Mouse (Mus musculus) heart, embryonic 12.5 days (tissue): Measurements from ENCODE around the gene Zc3h8. TPM values are rescaled to one million over a fixed set of nuclear protein-coding genes. Genes with fewer than 3 reads are reported as not detected.

ENCODE experiments used
- ATAC-seq: fragments of 200-750 bp; cut with Nextera tagmentation; 2 replicates; pipeline ENCODE4 v1.8.0; 2017; ENCODE audit warnings: moderate TSS enrichment, moderate library complexity; ENCODE audit not compliant: insufficient number of reproducible peaks, low FRiP score
- H3K27ac ChIP-seq: fragments of 300-500 bp; sonication (generic); 2 replicates; pipeline ENCODE4 v1.5.1; 2016; ENCODE audit warnings: mild to moderate bottlenecking, moderate library complexity; ENCODE audit not compliant: poor library complexity, severe bottlenecking
- H3K27me3 ChIP-seq: fragments of 300-500 bp; sonication (generic); replicated peaks from 2 replicates; pipeline ENCODE4 v1.6.1; 2016; ENCODE audit warnings: mild to moderate bottlenecking, moderate library complexity
- H3K36me3 ChIP-seq: fragments of 300-500 bp; sonication (generic); 2 replicates; pipeline ENCODE4 v1.6.1; 2016; ENCODE audit warnings: mild to moderate bottlenecking, moderate library complexity
- H3K4me1 ChIP-seq: fragments of 300-500 bp; sonication (generic); replicated peaks from 2 replicates; pipeline ENCODE4 v1.6.1; 2016; ENCODE audit warnings: mild to moderate bottlenecking
- H3K4me2 ChIP-seq: fragments of 300-500 bp; sonication (generic); 2 replicates; pipeline ENCODE4 v1.6.1; 2016; ENCODE audit warnings: mild to moderate bottlenecking, moderate library complexity
- H3K4me3 ChIP-seq: fragments of 300-500 bp; sonication (generic); 2 replicates; pipeline ENCODE4 v1.5.1; 2016; ENCODE audit warnings: mild to moderate bottlenecking
- H3K9ac ChIP-seq: fragments of 300-500 bp; sonication (generic); 2 replicates; pipeline ENCODE4 v1.6.1; 2016; ENCODE audit warnings: mild to moderate bottlenecking, moderate library complexity
- H3K9me3 ChIP-seq: fragments of 300-500 bp; sonication (generic); replicated peaks from 2 replicates; pipeline ENCODE4 v1.6.1; 2016; ENCODE audit warnings: mild to moderate bottlenecking, moderate library complexity
- WGBS: fragments of 180-500 bp; shearing (Covaris S2); methylation state at CpG from one replicate; pipeline ENCODE4 v1.1.7; 2016; 5-methylcytosine and 5-hydroxymethylcytosine counted together
- polyA plus RNA-seq: library from polyadenylated mRNA; unstranded; fragments of >200 nt; fragmentation: Nextera tagmentation; extraction: Ambion mirVana; gene quantifications from 2 replicates; pipeline ENCODE4 v1.2.1, GENCODE M21; 2016

Gene Zc3h8
- 7.2 and 7.5 TPM in 2 replicates for polyA plus RNA-seq

DNA sequence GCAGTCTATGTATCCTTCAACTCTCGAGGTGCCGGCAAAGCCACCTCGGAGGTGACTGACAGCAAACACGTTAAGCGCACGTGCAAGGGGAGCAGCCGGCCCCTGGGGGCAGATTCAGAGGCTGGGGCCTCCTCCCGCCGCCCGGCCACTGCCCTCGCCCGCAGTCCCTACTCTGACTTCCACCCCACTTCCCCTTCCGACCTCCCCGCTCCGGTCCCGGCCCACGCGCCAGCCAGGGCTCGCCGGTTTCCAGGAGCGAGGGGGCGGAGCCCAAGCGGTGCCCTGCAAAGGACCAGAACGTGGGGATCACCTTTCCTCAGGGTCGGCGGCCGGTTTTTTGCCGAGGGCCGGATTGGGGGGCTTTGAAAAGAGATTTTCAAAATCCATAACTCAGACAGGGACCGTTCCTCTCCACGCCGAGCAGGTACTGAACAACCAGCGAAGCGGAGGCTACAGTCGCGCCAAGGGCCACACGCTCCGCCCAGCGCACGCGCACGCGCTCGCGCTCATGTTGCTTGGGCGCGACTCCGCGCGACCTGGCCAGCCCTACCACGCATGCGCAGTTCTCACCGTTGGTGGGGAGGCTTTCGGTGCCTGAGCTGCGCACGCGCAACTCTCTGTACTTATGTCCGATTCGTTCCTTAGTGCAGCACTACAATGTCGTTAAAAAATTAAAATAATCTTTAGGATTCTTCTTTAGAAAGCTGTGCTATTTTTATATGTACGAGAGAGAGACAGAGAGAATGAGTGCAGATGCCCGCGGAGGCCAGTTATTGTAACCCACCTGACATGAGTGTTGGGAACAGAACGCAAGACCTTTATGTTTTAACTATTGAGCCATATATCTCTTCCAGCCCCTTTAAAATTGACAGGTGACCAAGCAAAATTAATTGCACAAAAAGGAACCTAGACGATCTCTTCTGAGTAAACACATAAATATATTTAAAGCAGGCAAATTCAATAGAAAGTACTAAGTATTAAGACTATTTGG is at the start of gene Zc3h8:
TSS of gene Zc3h8 (minus strand) at position 540 of the 991 bp plus-strand sequence.
- Histone ChIP-seq H3K4me2 (peak within 1 kb of the TSS; percentile 75), H3K4me3 (peak within 1 kb of the TSS; percentile 68), H3K36me3 (peaks cover 8% of the 10 kb centered on the region; the same call in 1 of the 2 replicates), H3K27ac (peak within 1 kb of the TSS; percentile 90), H3K27me3 (peaks cover 14% of the 10 kb centered on the region; the same call in 1 of the 2 replicates), H3K9ac (peak within 1 kb of the TSS; percentile 81), H3K4me1 (peaks cover 4% of the 10 kb centered on the region), H3K9me3 (no peaks in the 10 kb centered on the region)
- WGBS: 2% methylated on average over 65 of the region's 65 CpGs
- ATAC-seq: peak; percentile 97

- no peak overlapping the region for H3K27ac ChIP-seq
- H3K27me3 ChIP-seq: no peaks in the 10 kb centered on the region
- no peak overlapping the region for H3K9ac ChIP-seq
- H3K36me3 ChIP-seq: no peaks in the 10 kb centered on the region
- peaks cover 6% of the 10 kb centered on the region; the same call in 1 of the 2 replicates for H3K4me1 ChIP-seq
- no peak for ATAC-seq
- H3K4me3 ChIP-seq: no peak overlapping the region
- H3K9me3 ChIP-seq: no peaks in the 10 kb centered on the region; the same call in 1 of the 2 replicates
- 83% methylated on average over 3 of the region's 3 CpGs for WGBS
- no peak overlapping the region for H3K4me2 ChIP-seq
Observed at GRCm38 (mm10) chr2:128984746-128985145, 40.9 kb upstream of the Zc3h8 start.

DNA sequence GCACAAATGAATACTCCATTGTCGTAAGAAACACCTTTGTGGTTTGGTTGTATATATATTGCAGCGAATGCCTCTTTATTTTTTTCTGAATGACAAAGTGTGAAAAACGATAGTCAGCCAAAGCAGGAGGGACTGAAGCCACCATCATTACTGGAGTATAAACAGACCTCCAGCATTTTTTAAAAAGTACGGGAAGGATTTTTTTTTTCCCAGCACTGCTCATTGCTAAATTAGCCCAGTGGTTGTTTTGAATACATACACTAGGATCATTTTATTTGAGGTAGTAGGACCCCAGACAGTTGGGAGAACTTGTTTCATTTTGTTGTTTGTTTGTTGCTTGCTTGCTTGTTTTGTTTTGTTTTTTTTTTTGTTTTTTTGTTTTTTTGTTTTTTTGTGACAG is 31.7 kb upstream of the Zc3h8 start:
- no peaks in the 10 kb centered on the region for H3K36me3 ChIP-seq
- ATAC-seq: no peak
- no peak overlapping the region for H3K9ac ChIP-seq
- H3K4me3 ChIP-seq: no peak overlapping the region
- H3K4me2 ChIP-seq: no peak overlapping the region
- no peak overlapping the region for H3K27ac ChIP-seq
- H3K27me3 ChIP-seq: no peaks in the 10 kb centered on the region
- H3K9me3 ChIP-seq: no peaks in the 10 kb centered on the region
- 72% methylated on average over 4 of the region's 4 CpGs for WGBS
- 0 out of 2 replicates have a peak, but pooled peaks cover 3% of the 10 kb centered on the region for H3K4me1 ChIP-seq

DNA sequence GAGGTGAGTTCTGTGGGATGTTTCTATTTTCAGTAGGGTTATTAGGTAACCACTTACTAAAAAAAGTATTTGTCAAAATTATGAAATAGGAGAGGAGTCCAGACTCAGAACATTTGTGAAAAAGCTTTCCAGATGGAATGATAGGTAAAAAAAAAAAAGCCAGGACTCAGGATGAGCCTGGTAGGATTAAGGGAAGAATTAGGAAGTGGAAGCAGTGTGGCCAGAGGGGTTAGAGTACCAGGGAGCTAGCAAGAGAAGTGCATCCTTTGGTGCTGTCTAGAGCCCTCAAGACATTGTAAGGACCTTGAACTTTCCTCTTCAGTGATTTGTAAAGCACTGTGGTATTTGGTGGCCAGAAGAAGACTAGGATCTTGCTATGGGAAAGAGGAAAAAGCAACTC is 28.4 kb upstream of the Zc3h8 start:
- Histone ChIP-seq H3K9ac (no peak overlapping the region), H3K4me2 (no peak overlapping the region), H3K36me3 (no peaks in the 10 kb centered on the region), H3K9me3 (no peaks in the 10 kb centered on the region), H3K4me3 (no peak overlapping the region), H3K27me3 (no peaks in the 10 kb centered on the region), H3K4me1 (0 out of 2 replicates have a peak, but pooled peaks cover 3% of the 10 kb centered on the region), H3K27ac (no peak overlapping the region)
- no peak for ATAC-seq

DNA sequence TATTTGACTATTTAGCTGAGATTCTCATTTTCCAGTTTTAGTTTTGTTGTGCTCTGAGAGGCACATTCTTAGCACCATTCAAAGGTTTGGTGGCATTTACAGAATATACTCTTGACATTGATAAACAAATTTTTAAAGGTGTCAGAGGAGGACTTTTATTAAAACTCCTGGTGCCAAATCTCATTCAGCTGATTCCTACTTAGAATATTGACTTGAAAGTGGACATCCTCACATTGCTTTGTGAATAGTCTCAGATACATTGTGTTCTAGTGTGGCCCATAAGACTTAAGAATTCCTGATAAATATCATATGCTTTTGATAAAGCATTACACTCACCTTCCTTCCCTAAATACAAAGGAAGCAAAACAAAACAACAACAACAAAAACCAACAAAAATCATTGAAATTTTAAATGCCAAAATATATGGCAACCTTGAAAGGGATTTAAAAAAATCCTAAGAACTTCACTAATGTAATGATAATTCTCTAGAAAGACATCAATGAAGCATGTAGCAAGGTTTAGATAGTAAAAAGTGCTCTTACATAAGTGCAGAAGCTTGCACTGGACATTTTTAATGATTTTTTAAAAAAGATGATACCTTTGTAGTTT is 24.7 kb upstream of the Zc3h8 start:
- Histone ChIP-seq H3K9me3 (no peaks in the 10 kb centered on the region), H3K27me3 (no peaks in the 10 kb centered on the region), H3K4me3 (peak overlapping the region; percentile 65; the same call in 1 of the 2 replicates), H3K27ac (peak overlapping the region; percentile 100; the same call in 1 of the 2 replicates), H3K36me3 (no peaks in the 10 kb centered on the region), H3K4me1 (0 out of 2 replicates have a peak, but pooled peaks cover 10% of the 10 kb centered on the region), H3K9ac (no peak overlapping the region), H3K4me2 (peak overlapping the region; percentile 59)
- no peak for ATAC-seq

- Histone ChIP-seq H3K4me2 (peak within 1 kb of the TSS; percentile 59), H3K9ac (peak within 1 kb of the TSS; percentile 94), H3K36me3 (no peaks in the 10 kb centered on the region), H3K9me3 (no peaks in the 10 kb centered on the region), H3K27ac (peak within 1 kb of the TSS; percentile 100), H3K4me1 (0 out of 2 replicates have a peak, but pooled peaks cover 7% of the 10 kb centered on the region), H3K27me3 (no peaks in the 10 kb centered on the region), H3K4me3 (peak within 1 kb of the TSS; percentile 65)
- ATAC-seq: peak; percentile 92
- 2% methylated on average over 80 of the region's 80 CpGs for WGBS
Observed at GRCm38 (mm10) chr2:128967661-128968441, 24.0 kb upstream of the Zc3h8 start, which contains the start of gene Gm10762. Gene Gm10762, minus strand, starts transcription at chr2:128967725.

GRCm38 (mm10) chr2:128966641-128967580 is 23.0 kb upstream of the Zc3h8 start, which contains the start of gene Zc3h6:
Gene Zc3h6, plus strand, starts transcription at chr2:128967402.
- Histone ChIP-seq H3K9me3 (no peaks in the 10 kb centered on the region), H3K4me2 (peak within 1 kb of the TSS; percentile 59), H3K27ac (peak within 1 kb of the TSS; percentile 100), H3K36me3 (no peaks in the 10 kb centered on the region), H3K9ac (peak within 1 kb of the TSS; percentile 94), H3K4me3 (peak within 1 kb of the TSS; percentile 65), H3K4me1 (0 out of 2 replicates have a peak, but pooled peaks cover 7% of the 10 kb centered on the region), H3K27me3 (no peaks in the 10 kb centered on the region)
- whole genome bisulfite sequencing: under 1% methylated on average over 65 of the region's 65 CpGs
- ATAC-seq: peak; percentile 98

- H3K4me1 ChIP-seq: 0 out of 2 replicates have a peak, but pooled peaks cover 7% of the 10 kb centered on the region
- no peak overlapping the region for H3K9ac ChIP-seq
- H3K4me3 ChIP-seq: no peak overlapping the region
- no peaks in the 10 kb centered on the region for H3K9me3 ChIP-seq
- no peaks in the 10 kb centered on the region for H3K27me3 ChIP-seq
- no peak overlapping the region for H3K4me2 ChIP-seq
- 36% methylated on average over 6 of the region's 6 CpGs for WGBS
- no peaks in the 10 kb centered on the region for H3K36me3 ChIP-seq
- no peak overlapping the region for H3K27ac ChIP-seq
- ATAC-seq: no peak
Observed at GRCm38 (mm10) chr2:128966236-128966635, 22.4 kb upstream of the Zc3h8 start.

DNA sequence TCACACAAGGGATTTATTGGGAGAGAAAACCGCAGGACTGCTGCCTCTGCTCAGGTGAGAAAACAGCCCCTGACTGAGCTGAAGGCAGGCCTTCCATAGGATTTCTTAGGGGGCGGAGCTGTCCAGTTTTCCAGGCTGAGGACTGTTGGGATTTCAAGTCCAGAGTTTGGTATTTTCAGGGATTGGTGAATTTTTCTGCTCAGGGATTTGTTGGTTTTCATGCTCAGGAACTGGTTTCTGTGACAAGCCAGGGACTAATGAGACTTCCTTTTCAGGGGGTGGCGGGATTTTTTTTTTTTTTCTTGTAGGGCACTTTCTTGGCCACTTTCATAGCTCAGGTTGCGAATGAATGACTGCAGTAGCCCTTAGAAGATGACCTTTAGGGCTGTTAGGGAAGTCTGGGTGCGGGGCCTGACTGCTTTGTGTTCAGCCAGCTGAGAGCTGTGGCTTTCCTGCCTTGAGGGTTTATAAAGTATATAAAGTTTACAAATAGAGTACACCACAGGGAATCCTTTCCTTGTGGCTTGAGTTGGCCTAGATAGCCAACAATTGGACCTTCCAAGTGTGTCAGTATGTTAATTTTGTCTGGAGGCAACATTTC is 21.7 kb upstream of the Zc3h8 start:
- H3K36me3 ChIP-seq: no peaks in the 10 kb centered on the region
- WGBS: 70% methylated on average over 5 of the region's 5 CpGs
- 0 out of 2 replicates have a peak, but pooled peaks cover 7% of the 10 kb centered on the region for H3K4me1 ChIP-seq
- H3K4me3 ChIP-seq: no peak overlapping the region
- no peak overlapping the region for H3K27ac ChIP-seq
- no peaks in the 10 kb centered on the region for H3K9me3 ChIP-seq
- no peak for ATAC-seq
- no peaks in the 10 kb centered on the region for H3K27me3 ChIP-seq
- H3K9ac ChIP-seq: no peak overlapping the region
- 0 out of 2 replicates have a peak overlapping the region, but pooled peaks have one; percentile 19 for H3K4me2 ChIP-seq
